Mouse (Mus musculus) liver, embryonic 14.5 days (tissue): Measurements from ENCODE around the gene BC004004. TPM values are rescaled to one million over a fixed set of nuclear protein-coding genes. Genes with fewer than 3 reads are reported as not detected.
"Not testable (repeated sequence)": the region's sequence is repeated elsewhere in the genome, so short reads cannot be mapped to it uniquely, and the experiment has no call there.

Experiments used
- ATAC-seq: fragments of 200-750 bp; cut with Nextera tagmentation; 2 replicates; pipeline ENCODE4 v1.8.0; 2017; ENCODE audit warnings: moderate number of reproducible peaks, mild to moderate bottlenecking, moderate library complexity; ENCODE audit not compliant: insufficient read depth
- DNase-seq, 3 experiments: peaks; one replicate each; pipeline ENCODE4 v3.0.0-alpha.2; 2012 to 2013; ENCODE audit warnings: low read depth in 3 of 3, low spot score in 3 of 3
- H3K27ac ChIP-seq: fragments of 300-500 bp; sonication (generic); 2 replicates; pipeline ENCODE4 v1.5.1; 2014; ENCODE audit warnings: moderate library complexity, mild to moderate bottlenecking, control low read depth, inconsistent platforms
- H3K27me3 ChIP-seq: fragments of 300-500 bp; sonication (generic); 2 replicates; pipeline ENCODE4 v1.6.1; 2014; ENCODE audit warnings: mild to moderate bottlenecking, low read length, moderate library complexity; ENCODE audit not compliant: control insufficient read depth, insufficient read depth
- H3K36me3 ChIP-seq: fragments of 300-500 bp; sonication (generic); replicated peaks from 2 replicates; pipeline ENCODE4 v1.6.1; 2014; ENCODE audit warnings: low read depth; ENCODE audit not compliant: control insufficient read depth, insufficient read depth
- H3K4me1 ChIP-seq, 2 experiments: fragments of 200-500 bp in 1 of 2; fragments of 300-500 bp in 1 of 2; sonication (generic) in 1 of 2; replicated peaks; 2 replicates each; pipeline ENCODE4 v1.6.1; 2012 to 2014; ENCODE audit warnings: antibody characterized with exemption in 1 of 2, inconsistent platforms in 1 of 2, low read length in 1 of 2; ENCODE audit not compliant: control insufficient read depth in 2 of 2, insufficient read depth in 2 of 2
- H3K4me2 ChIP-seq: fragments of 300-500 bp; sonication (generic); 2 replicates; pipeline ENCODE4 v1.6.1; 2014; ENCODE audit warnings: low read depth, mild to moderate bottlenecking, control low read depth, moderate library complexity
- H3K4me3 ChIP-seq, 2 experiments: fragments of 200-500 bp in 1 of 2; fragments of 300-500 bp in 1 of 2; sonication (generic) in 1 of 2; 2 replicates each; pipeline ENCODE4 v1.5.1; 2012 to 2014; ENCODE audit warnings: low read depth in 2 of 2, low read length in 2 of 2, mild to moderate bottlenecking in 2 of 2, control low read depth in 1 of 2, inconsistent platforms in 1 of 2, moderate library complexity in 1 of 2; ENCODE audit not compliant: insufficient read depth in 1 of 2
- H3K9ac ChIP-seq: fragments of 300-500 bp; sonication (generic); replicated peaks from 2 replicates; pipeline ENCODE4 v1.6.1; 2014; ENCODE audit warnings: mild to moderate bottlenecking, control low read depth, moderate library complexity
- H3K9me3 ChIP-seq: fragments of 300-500 bp; sonication (generic); 2 replicates; pipeline ENCODE4 v1.6.1; 2016; ENCODE audit warnings: low read length, mixed read lengths; ENCODE audit not compliant: control insufficient read depth
- CTCF ChIP-seq: IDR thresholded peaks from 2 replicates; pipeline ENCODE4 v1.5.1; 2016; ENCODE audit warnings: antibody characterized with exemption, low read depth, control low read depth
- EP300 ChIP-seq: IDR thresholded peaks from 2 replicates; pipeline ENCODE4 v1.6.1; 2016; ENCODE audit warnings: antibody characterized with exemption, low read depth
- WGBS: fragments of 180-500 bp; shearing (Covaris S2); extraction: QIAGEN DNeasy Blood & Tissue Kit; methylation state at CpG from one replicate; pipeline ENCODE4 v1.1.7; 2014; ENCODE audit not compliant: insufficient replicate concordance; 5-methylcytosine and 5-hydroxymethylcytosine counted together
- polyA plus RNA-seq, 2 experiments: library from polyadenylated mRNA; depleted of rRNA in 1 of 2; stranded (reverse) in 1 of 2; unstranded in 1 of 2; fragments of >200 nt; fragmentation: Nextera tagmentation in 1 of 2; extraction: Ambion mirVana in 1 of 2; gene quantifications; 2 replicates each; pipeline versions ENCODE4 v1.2.1 to v1.2.3; 2012 to 2014

The BC004004 gene
- polyA plus RNA-seq, 2 experiments = 26.1 to 58.1 TPM

GRCm38 (mm10) chr17:29345272-29345671 is 76.7 kb downstream of the BC004004 start:
- TF ChIP-seq CTCF (no peak), EP300 (no peak)
- Histone ChIP-seq H3K36me3 (no peaks in the 10 kb centered on the region), H3K4me3 (no peak overlapping the region), H3K27me3 (no peaks in the 10 kb centered on the region), H3K9ac (no peak overlapping the region), H3K9me3 (no peaks in the 10 kb centered on the region), H3K27ac (no peak overlapping the region), H3K4me1 (peaks cover 13 to 22% of the 10 kb centered on the region in 2 experiments), H3K4me2 (no peak overlapping the region)
- ATAC-seq (no peak), DNase-seq (no peak)
- 77% methylated on average over 12 of the region's 12 CpGs for WGBS

GRCm38 (mm10) chr17:29346496-29347125 is 78.0 kb downstream of the BC004004 start:
- no peaks in the 10 kb centered on the region for H3K9me3 ChIP-seq

GRCm38 (mm10) chr17:29347126-29347644 is 78.6 kb downstream of the BC004004 start:
- DNase-seq = no peak
- TF ChIP-seq EP300 = no peak
- no peak for TF ChIP-seq CTCF
- under 1% methylated on average over 42 of the region's 45 CpGs for WGBS
- Histone ChIP-seq H3K4me3 (peak overlapping the region; percentile 71 to 100), H3K36me3 (no peaks in the 10 kb centered on the region), H3K27me3 (no peaks in the 10 kb centered on the region), H3K4me2 (peak overlapping the region; percentile 95), H3K9ac (peak overlapping the region; percentile 79), H3K27ac (peak overlapping the region; percentile 19), H3K4me1 (peaks cover 13 to 20% of the 10 kb centered on the region in 2 experiments), H3K9me3 (no peaks in the 10 kb centered on the region)
- ATAC-seq = peak; percentile 42

More at GRCm38 (mm10) chr17:29346496-29347125, 78.0 kb downstream of the BC004004 start:
- Histone ChIP-seq H3K36me3 (no peaks in the 10 kb centered on the region), H3K27me3 (no peaks in the 10 kb centered on the region), H3K9ac (peak overlapping the region; percentile 79), H3K4me2 (peak overlapping the region; percentile 95), H3K4me3 (peak overlapping the region; percentile 71 to 100), H3K4me1 (peaks cover 13 to 22% of the 10 kb centered on the region in 2 experiments), H3K27ac (no peak overlapping the region; the same call in 1 of the 2 replicates)
- ATAC-seq = no peak
- WGBS = 7% methylated on average over 11 of the region's 11 CpGs
- TF ChIP-seq EP300 (no peak), CTCF (no peak)
- no peak for DNase-seq

GRCm38 (mm10) chr17:29347645-29348256 is 79.2 kb downstream of the BC004004 start, which contains the start of gene Mtch1:
Mtch1 (minus strand) TSS chr17:29347934.
- Histone ChIP-seq H3K4me1 (peaks cover 13 to 20% of the 10 kb centered on the region in 2 experiments), H3K4me2 (peak within 1 kb of the TSS; percentile 95), H3K4me3 (peak within 1 kb of the TSS; percentile 71 to 100), H3K9ac (peak within 1 kb of the TSS; percentile 79), H3K36me3 (no peaks in the 10 kb centered on the region), H3K9me3 (no peaks in the 10 kb centered on the region), H3K27ac (peak within 1 kb of the TSS; percentile 45), H3K27me3 (no peaks in the 10 kb centered on the region)
- TF ChIP-seq EP300 (no peak), CTCF (no peak)
- ATAC-seq (peak; percentile 98), DNase-seq (peak; percentile 95 to 96 (median 95))
- WGBS = 1% methylated on average over 53 of the region's 53 CpGs

- H3K36me3 ChIP-seq = no peaks in the 10 kb centered on the region
- no peak for DNase-seq
- WGBS = 55% methylated on average over 2 of the region's 2 CpGs
- no peak for ATAC-seq
- no peak for TF ChIP-seq CTCF
- no peak for TF ChIP-seq EP300
- H3K27me3 ChIP-seq = no peaks in the 10 kb centered on the region
- peaks cover 13 to 18% of the 10 kb centered on the region in 2 experiments for H3K4me1 ChIP-seq
- H3K4me2 ChIP-seq = no peak overlapping the region
- H3K27ac ChIP-seq = no peak overlapping the region
- no peak overlapping the region for H3K4me3 ChIP-seq
- no peak overlapping the region for H3K9ac ChIP-seq
- no peaks in the 10 kb centered on the region for H3K9me3 ChIP-seq
Measured at GRCm38 (mm10) chr17:29348996-29349395, 80.4 kb downstream of the BC004004 start.

GRCm38 (mm10) chr17:29351056-29351455 is 82.5 kb downstream of the BC004004 start:
- H3K27me3 ChIP-seq, H3K9ac ChIP-seq, H3K4me2 ChIP-seq, H3K27ac ChIP-seq, DNase-seq, H3K9me3 ChIP-seq, H3K36me3 ChIP-seq, H3K4me3 ChIP-seq, ATAC-seq: not testable (repeated sequence)
- H3K4me1 ChIP-seq = peaks cover 13 to 16% of the 10 kb centered on the region in 2 experiments
- WGBS = 67% methylated on average over 5 of the region's 5 CpGs
